Mouse (Mus musculus) embryo, embryonic 11 days (tissue): ENCODE measurements around the gene Ifit1bl2.
"Not testable (repeated sequence)": the region's sequence is repeated elsewhere in the genome, so short reads cannot be mapped to it uniquely, and the experiment has no call there.

Source experiments
- DNase-seq: peaks from one replicate; pipeline ENCODE4 v3.0.0-alpha.2; 2015

Ifit1bl2 gene

GRCm38 (mm10) chr19:34607237-34608051 is 33.1 kb downstream of the Ifit1bl2 start, which contains the start of gene Ifit3b:
TSS of gene Ifit3b (plus strand) at chr19:34607970.
- not testable (repeated sequence) for DNase-seq

GRCm38 (mm10) chr19:34605472-34605871 is 35.1 kb downstream of the Ifit1bl2 start:
- no peak for DNase-seq

- DNase-seq, result not testable (repeated sequence)
These were observed 38.7 kb downstream of the Ifit1bl2 start, which contains the start of gene Ifit1bl1 for GRCm38 (mm10) chr19:34601888-34602287. TSS of gene Ifit1bl1 (minus strand) at chr19:34601956.

- not testable (repeated sequence) for DNase-seq
These were observed 41.3 kb downstream of the Ifit1bl2 start for GRCm38 (mm10) chr19:34599250-34599649.

GRCm38 (mm10) chr19:34598341-34598740 is 42.2 kb downstream of the Ifit1bl2 start:
- no peak for DNase-seq

GRCm38 (mm10) chr19:34596811-34597210 is 43.7 kb downstream of the Ifit1bl2 start:
- DNase-seq, result no peak

GRCm38 (mm10) chr19:34594523-34594922 is 46.0 kb downstream of the Ifit1bl2 start:
- not testable (repeated sequence) for DNase-seq

- no peak for DNase-seq
These were observed 47.1 kb downstream of the Ifit1bl2 start for GRCm38 (mm10) chr19:34593456-34593855.

GRCm38 (mm10) chr19:34588959-34589358 is 51.6 kb downstream of the Ifit1bl2 start:
- DNase-seq, result no peak

GRCm38 (mm10) chr19:34587898-34588692 is 52.4 kb downstream of the Ifit1bl2 start:
- not testable (repeated sequence) for DNase-seq

GRCm38 (mm10) chr19:34585740-34586458 is 54.6 kb downstream of the Ifit1bl2 start:
- DNase-seq, result not testable (repeated sequence)

- DNase-seq, result not testable (repeated sequence)
These were observed 57.3 kb downstream of the Ifit1bl2 start, which contains the start of gene Ifit3 for GRCm38 (mm10) chr19:34583126-34583766. TSS of gene Ifit3 (plus strand) at chr19:34583531.

- DNase-seq, result not testable (repeated sequence)
These were observed 57.8 kb downstream of the Ifit1bl2 start for GRCm38 (mm10) chr19:34582696-34583095.

- DNase-seq, result no peak
These were observed 63.4 kb downstream of the Ifit1bl2 start for GRCm38 (mm10) chr19:34577121-34577520.

GRCm38 (mm10) chr19:34573650-34574049 is 66.9 kb downstream of the Ifit1bl2 start:
- DNase-seq, result no peak

- no peak for DNase-seq
These were observed 69.5 kb downstream of the Ifit1bl2 start for GRCm38 (mm10) chr19:34571080-34571479.

GRCm38 (mm10) chr19:34569896-34570476 is 70.6 kb downstream of the Ifit1bl2 start:
- DNase-seq, result no peak

- DNase-seq, result no peak
These were observed 71.3 kb downstream of the Ifit1bl2 start for GRCm38 (mm10) chr19:34568988-34569895.
